Mouse (Mus musculus) adipocyte (in vitro differentiated cells): ENCODE measurements around the gene Kcnj5.
A peak's percentile ranks its signal among the peaks of the same experiment; 100 is the strongest.

Experiments
- DNase-seq: peaks from one replicate; pipeline ENCODE4 v3.0.0-alpha.2; 2016; ENCODE audit warnings: low spot score

The Kcnj5 gene

GRCm38 (mm10) chr9:32344051-32344450, at the start of gene Kcnj5:
TSS of gene Kcnj5 (minus strand) at chr9:32344350.
- DNase-seq, result no peak

DNA sequence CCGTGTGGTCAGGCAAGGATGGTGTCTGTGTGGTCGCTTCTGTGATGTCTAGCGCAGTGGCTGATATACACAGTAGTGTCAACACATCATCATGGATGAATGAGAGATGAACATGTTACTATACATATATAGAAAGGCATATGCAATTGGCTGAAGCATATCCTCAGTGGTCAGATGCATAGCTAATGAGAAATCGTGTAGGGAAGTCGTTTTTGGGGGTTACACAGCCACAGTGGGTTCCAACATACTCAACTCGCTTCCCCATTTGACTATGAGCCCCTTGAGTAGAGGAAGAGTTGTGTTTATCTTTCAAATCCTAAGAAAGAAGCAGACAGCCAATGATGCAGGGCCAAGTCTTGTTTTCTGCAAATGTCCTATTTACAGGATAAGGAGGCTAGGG, 48.6 kb upstream of the Kcnj5 start:
- no peak for DNase-seq

DNA sequence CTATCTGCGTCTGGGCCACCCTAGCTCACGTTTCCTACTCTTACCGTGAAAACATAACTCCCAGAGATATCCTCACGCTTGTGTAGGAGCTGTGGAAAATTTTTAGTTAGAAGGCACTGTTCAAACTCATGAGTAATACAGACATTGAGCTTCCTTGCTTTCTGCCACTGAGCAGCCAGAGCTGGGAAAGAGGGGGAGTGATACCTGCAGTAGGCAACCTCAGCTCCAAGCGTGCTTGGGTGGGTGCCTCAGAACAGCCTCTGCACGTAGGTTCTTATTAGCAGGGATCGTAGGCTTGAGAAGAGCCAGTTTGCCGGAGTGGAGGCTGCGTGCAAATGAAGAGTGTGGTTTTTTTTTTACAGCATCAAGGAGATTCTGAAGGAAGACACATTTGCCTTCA, 47.6 kb upstream of the Kcnj5 start:
- no peak for DNase-seq

DNA sequence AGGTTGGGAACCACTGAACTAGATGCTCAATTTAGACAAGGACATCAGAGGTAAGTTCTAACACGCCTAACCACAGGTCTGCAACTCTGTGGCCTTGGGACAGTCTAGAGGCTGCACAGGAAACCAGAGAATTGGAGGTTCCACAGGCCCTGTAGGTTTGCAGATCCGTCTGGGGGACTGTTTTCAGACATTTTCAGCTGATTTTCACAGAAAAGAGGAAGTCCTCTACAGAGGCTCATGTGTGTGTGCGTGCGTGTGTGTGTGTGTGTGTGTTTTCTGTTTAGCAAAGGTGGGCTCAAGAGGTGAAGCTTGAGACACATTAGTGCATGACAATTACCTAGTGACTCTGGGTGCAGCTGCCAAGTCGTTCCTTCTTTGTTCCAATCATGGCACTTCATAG, 46.9 kb upstream of the Kcnj5 start:
- no peak for DNase-seq

DNA sequence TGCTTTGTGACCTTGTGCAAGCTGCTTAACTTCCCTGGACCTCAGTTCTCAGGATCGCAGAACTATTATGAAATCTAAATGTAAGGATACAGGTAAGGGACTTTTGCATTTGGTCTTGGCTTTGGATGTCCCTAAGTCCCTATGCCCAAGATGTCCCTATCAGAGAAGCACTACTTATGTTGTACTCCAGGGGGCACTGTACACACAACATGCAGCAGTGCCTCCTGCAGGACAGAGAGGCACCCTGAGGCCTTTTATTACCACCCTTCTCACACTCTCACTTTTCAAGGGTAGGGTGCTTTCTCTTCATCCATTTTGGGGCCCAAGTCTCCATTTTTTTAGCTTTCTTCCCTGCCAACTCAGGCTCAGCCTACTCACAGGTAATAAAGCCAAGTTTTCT, 44.0 kb upstream of the Kcnj5 start:
- no peak for DNase-seq

- DNase-seq, result no peak
Observed at GRCm38 (mm10) chr9:32384906-32385305, 40.8 kb upstream of the Kcnj5 start.

- DNase-seq, result no peak
Observed at GRCm38 (mm10) chr9:32376863-32377590, 32.9 kb upstream of the Kcnj5 start.

GRCm38 (mm10) chr9:32376031-32376430, 31.9 kb upstream of the Kcnj5 start:
- DNase-seq, result no peak

DNA sequence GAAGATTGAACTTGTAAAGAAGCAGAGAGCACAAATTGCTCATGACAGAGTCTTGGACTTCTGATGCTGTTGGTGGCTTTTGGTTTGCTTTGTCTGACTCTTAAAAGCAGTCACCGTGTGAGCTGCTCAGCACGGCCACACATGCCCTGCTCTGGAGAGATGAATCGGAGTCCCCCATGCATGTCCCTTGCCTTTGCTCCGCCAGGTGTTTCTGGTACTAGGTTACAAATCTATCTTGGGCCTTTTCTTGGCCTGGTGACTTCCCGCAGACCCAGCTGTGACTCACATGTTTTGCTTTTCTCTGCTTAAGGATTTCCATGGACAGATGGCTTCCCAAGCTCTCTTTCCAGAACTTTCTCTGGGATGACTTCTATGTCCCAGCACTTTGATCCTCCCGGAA, 29.5 kb upstream of the Kcnj5 start:
- no peak for DNase-seq

- no peak for DNase-seq
Observed at GRCm38 (mm10) chr9:32372202-32372601, 28.1 kb upstream of the Kcnj5 start, which contains the start of gene Kcnj1. TSS of gene Kcnj1 (plus strand) at chr9:32372493.

DNA sequence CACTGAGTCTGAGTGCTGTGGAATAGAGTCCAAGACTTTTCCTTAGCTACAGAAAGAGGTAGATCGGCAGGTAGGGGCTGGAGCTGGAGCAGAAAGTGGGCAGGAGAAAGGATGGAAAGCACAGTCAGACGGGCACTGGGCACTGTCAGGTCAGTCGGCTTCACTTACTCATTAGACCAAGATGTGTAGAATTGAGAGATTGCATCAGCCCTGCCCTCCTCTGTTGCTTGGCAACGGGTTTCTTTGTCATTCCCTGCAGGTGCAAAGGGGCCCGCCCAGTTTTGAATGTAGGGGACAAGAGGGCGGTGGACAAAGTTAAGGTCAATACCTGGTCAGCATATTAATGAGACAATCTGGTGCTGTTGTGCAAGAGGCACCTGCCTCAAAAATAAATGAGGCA, 25.2 kb upstream of the Kcnj5 start:
- no peak for DNase-seq

GRCm38 (mm10) chr9:32368812-32369211, 24.7 kb upstream of the Kcnj5 start:
- DNase-seq, result no peak

- DNase-seq, result no peak
Observed at GRCm38 (mm10) chr9:32360770-32361169, 16.6 kb upstream of the Kcnj5 start.

- peak; percentile 58 for DNase-seq
Observed at GRCm38 (mm10) chr9:32350332-32350731, 6.2 kb upstream of the Kcnj5 start.

DNA sequence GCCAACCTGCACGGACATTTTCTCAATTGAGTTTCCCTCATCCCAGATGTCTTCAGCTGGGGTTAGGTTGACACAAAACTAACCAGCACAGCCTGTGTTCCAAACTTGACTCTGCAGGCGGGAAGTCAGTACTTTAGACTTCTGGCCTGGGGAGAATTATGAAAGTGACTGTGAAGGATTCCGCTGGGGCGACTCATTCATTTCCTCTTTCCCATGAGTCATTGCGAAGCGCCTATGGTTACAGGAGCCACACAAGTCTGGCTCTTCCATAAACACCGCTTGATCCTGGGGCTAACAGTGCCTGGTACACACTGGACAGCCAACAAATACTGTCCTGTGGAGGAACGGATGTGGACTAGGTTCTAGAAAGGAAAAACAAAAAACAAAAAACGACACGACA, 5.2 kb upstream of the Kcnj5 start:
- DNase-seq, result no peak

DNA sequence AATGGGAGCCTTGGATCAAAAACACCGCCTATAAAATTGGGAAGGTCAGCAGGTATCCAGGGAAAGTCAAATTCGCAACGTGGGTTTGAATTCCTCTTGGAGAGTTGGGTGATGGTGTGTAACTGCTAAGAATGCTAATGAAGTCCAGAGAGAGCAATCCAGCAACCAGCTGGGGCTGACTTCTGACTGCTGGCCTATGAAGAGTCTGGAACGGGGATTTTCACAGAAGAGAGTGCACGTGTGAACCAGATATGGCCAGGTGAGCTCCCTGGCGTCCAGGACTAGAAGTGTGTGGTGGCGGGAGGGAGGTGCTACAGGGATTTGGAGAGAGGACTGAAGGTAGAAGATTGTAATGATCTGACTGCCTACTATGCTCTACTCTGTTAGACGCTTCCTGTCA, 3.9 kb upstream of the Kcnj5 start:
- DNase-seq, result no peak

DNA sequence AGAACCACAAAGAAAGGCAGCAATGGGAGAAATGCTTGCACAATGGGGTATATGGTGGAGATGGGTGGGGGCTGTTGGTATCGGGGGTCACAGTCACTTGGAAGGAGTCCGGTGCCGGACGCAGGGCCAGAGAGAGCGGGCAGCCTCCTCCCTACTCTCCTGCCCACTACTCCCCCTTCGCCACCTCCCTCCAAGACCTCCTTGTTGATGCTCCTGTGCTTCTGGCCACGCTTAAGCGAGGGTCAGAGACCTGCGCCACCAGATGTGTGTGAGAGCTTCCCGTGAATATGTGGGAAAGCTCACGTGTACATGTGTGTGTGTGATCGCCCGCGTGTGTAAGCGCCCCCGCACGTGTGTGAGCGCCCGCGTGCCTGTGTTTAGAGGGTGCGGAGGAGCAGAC, 339 bp upstream of the Kcnj5 start:
- no peak for DNase-seq

GRCm38 (mm10) chr9:32342929-32343328, 1.2 kb downstream of the Kcnj5 start:
- DNase-seq, result no peak

GRCm38 (mm10) chr9:32340831-32341230, 3.3 kb downstream of the Kcnj5 start:
- no peak for DNase-seq

- no peak for DNase-seq
Observed at GRCm38 (mm10) chr9:32335389-32336150, 8.6 kb downstream of the Kcnj5 start.

- DNase-seq, result no peak
Observed at GRCm38 (mm10) chr9:32331162-32331561, 13.0 kb downstream of the Kcnj5 start.

DNA sequence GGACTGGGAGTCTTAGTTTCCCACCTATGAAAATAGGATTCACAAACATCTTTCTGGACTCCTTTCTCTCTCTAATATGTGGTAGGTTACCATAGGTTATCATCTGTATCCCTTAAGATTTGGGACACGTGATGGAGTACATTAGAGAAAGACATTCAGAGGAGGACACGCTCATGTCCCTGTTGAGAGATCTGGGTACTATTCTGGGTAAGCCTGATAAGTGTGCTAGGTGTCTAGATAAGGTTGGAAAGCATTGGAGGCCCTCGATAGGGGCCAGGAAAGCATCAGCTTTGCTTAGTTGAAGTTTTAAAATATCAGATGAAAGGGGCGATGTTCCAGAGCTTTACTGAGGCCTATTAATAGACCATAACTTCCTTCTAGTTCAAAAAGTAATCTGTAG, 15.4 kb downstream of the Kcnj5 start:
- no peak for DNase-seq

- no peak for DNase-seq
Observed at GRCm38 (mm10) chr9:32323610-32324009, 20.5 kb downstream of the Kcnj5 start.

- DNase-seq, result no peak
Observed at GRCm38 (mm10) chr9:32320167-32320566, 24.0 kb downstream of the Kcnj5 start.
